Mouse (Mus musculus): ENCODE results near the gene Ick. TPM values are rescaled to one million over a fixed set of nuclear protein-coding genes. Genes with fewer than 3 reads are reported as not detected.

Gene Ick
- polyA plus RNA-seq, 1 experiment from 2014 or later: 42.3 TPM

GRCm38 (mm10) chr9:78208956-78209355 is 100.0 kb downstream of the Ick start:
- Histone ChIP-seq H3K36me3 (no peaks in the 10 kb centered on the region), H3K27ac (no peak overlapping the region), H3K27me3 (no peaks in the 10 kb centered on the region), H3K4me1 (replicated peaks) (no peaks in the 10 kb centered on the region), H3K4me3 (replicated peaks) (no peak overlapping the region), H3K4me2 (replicated peaks) (no peak overlapping the region), H3K9me3 (no peaks in the 10 kb centered on the region), H3K9ac (replicated peaks) (no peak overlapping the region)
- 82% methylated on average over 4 of the region's 4 CpGs for WGBS
- no peak for ATAC-seq

GRCm38 (mm10) chr9:78210079-78210478 is 101.1 kb downstream of the Ick start:
- Histone ChIP-seq H3K9ac (replicated peaks) (no peak overlapping the region), H3K27me3 (no peaks in the 10 kb centered on the region), H3K27ac (no peak overlapping the region), H3K9me3 (no peaks in the 10 kb centered on the region), H3K4me3 (replicated peaks) (no peak overlapping the region), H3K4me1 (replicated peaks) (no peaks in the 10 kb centered on the region), H3K36me3 (no peaks in the 10 kb centered on the region), H3K4me2 (replicated peaks) (no peak overlapping the region)
- WGBS: 94% methylated on average over 3 of the region's 3 CpGs
- ATAC-seq: no peak

- Histone ChIP-seq H3K9me3 (no peaks in the 10 kb centered on the region), H3K4me3 (replicated peaks) (no peak overlapping the region), H3K4me1 (replicated peaks) (no peaks in the 10 kb centered on the region), H3K4me2 (replicated peaks) (no peak overlapping the region), H3K9ac (replicated peaks) (no peak overlapping the region), H3K27ac (no peak overlapping the region), H3K36me3 (no peaks in the 10 kb centered on the region), H3K27me3 (no peaks in the 10 kb centered on the region)
- 92% methylated on average over 2 of the region's 2 CpGs for WGBS
- ATAC-seq: no peak
These were observed 101.8 kb downstream of the Ick start for GRCm38 (mm10) chr9:78210821-78211220.

- Histone ChIP-seq H3K27me3 (no peaks in the 10 kb centered on the region), H3K4me2 (replicated peaks) (no peak overlapping the region), H3K9ac (replicated peaks) (no peak overlapping the region), H3K9me3 (no peaks in the 10 kb centered on the region), H3K36me3 (no peaks in the 10 kb centered on the region), H3K4me1 (replicated peaks) (no peaks in the 10 kb centered on the region), H3K4me3 (replicated peaks) (no peak overlapping the region), H3K27ac (no peak overlapping the region)
- no peak for ATAC-seq
- 89% methylated on average over 3 of the region's 3 CpGs for WGBS
These were observed 102.5 kb downstream of the Ick start for GRCm38 (mm10) chr9:78211521-78211920.

GRCm38 (mm10) chr9:78212341-78213049 is 103.5 kb downstream of the Ick start:
- 88% methylated on average over 7 of the region's 7 CpGs for whole genome bisulfite sequencing
- Histone ChIP-seq H3K4me1 (replicated peaks) (no peaks in the 10 kb centered on the region), H3K4me2 (replicated peaks) (no peak overlapping the region), H3K4me3 (replicated peaks) (no peak overlapping the region), H3K27ac (no peak overlapping the region), H3K9me3 (no peaks in the 10 kb centered on the region), H3K36me3 (no peaks in the 10 kb centered on the region), H3K9ac (replicated peaks) (no peak overlapping the region), H3K27me3 (no peaks in the 10 kb centered on the region)
- ATAC-seq: no peak

- WGBS: 86% methylated on average over 4 of the region's 4 CpGs
- no peaks in the 10 kb centered on the region for H3K36me3 ChIP-seq
- no peak overlapping the region for H3K4me2 ChIP-seq (replicated peaks)
- H3K27me3 ChIP-seq: no peaks in the 10 kb centered on the region
- H3K27ac ChIP-seq: no peak overlapping the region
- H3K4me3 ChIP-seq (replicated peaks): no peak overlapping the region
- no peak overlapping the region for H3K9ac ChIP-seq (replicated peaks)
- no peaks in the 10 kb centered on the region for H3K9me3 ChIP-seq
- ATAC-seq: no peak
- H3K4me1 ChIP-seq (replicated peaks): no peaks in the 10 kb centered on the region
These were observed 108.1 kb downstream of the Ick start for GRCm38 (mm10) chr9:78217074-78217473.

Other genes with a start within 250 kb of the Ick start
- 53.4 and 55.1 TPM in 2 replicates for gene Elovl5, start 191.8 kb upstream of the Ick start, polyA plus RNA-seq (2015; fragmentation: Nextera tagmentation; extraction: Ambion mirVana)
- gene Gcm1, start 57.3 kb upstream of the Ick start, polyA plus RNA-seq (2015; fragmentation: Nextera tagmentation; extraction: Ambion mirVana): 0.07 TPM in 1 of 2 replicates, not detected in the other
- gene Fbxo9, start 127 bp upstream of the Ick start, polyA plus RNA-seq (2015; fragmentation: Nextera tagmentation; extraction: Ambion mirVana): 38.2 and 44.3 TPM in 2 replicates
- 15.5 and 19.5 TPM in 2 replicates for gene Gsta4, start 73.6 kb downstream of the Ick start, polyA plus RNA-seq (2015; fragmentation: Nextera tagmentation; extraction: Ambion mirVana)
- not detected in 2 replicates for gene Gsta1, start 121.5 kb downstream of the Ick start, polyA plus RNA-seq (2015; fragmentation: Nextera tagmentation; extraction: Ambion mirVana)
- gene Gm3776, start 147.9 kb downstream of the Ick start, polyA plus RNA-seq (2015; fragmentation: Nextera tagmentation; extraction: Ambion mirVana): not detected in 2 replicates
- not detected in 2 replicates for gene Gm10639, start 180.7 kb downstream of the Ick start, polyA plus RNA-seq (2015; fragmentation: Nextera tagmentation; extraction: Ambion mirVana)
- not detected in 2 replicates for gene Omt2a, start 205.6 kb downstream of the Ick start, polyA plus RNA-seq (2015; fragmentation: Nextera tagmentation; extraction: Ambion mirVana)
- not detected in 2 replicates for gene Omt2b, start 218.4 kb downstream of the Ick start, polyA plus RNA-seq (2015; fragmentation: Nextera tagmentation; extraction: Ambion mirVana)
- gene Gsta2, start 246.6 kb downstream of the Ick start, polyA plus RNA-seq (2015; fragmentation: Nextera tagmentation; extraction: Ambion mirVana): not detected in 2 replicates

All from midbrain, embryonic 13.5 days (tissue).